In genomic region chr1:189006826-189007225, GRCm38 (mm10) we compare ENCODE assay signal across 8 mouse cellular contexts. TPM values are rescaled to one million over a fixed set of nuclear protein-coding genes. Genes with fewer than 3 reads are reported as not detected.
DNase-seq lines count a peak whose midpoint lies in the region; ATAC-seq and TF ChIP-seq lines count a peak whose summit lies in the region.

No protein-coding gene starts in this region.

- WGBS in hindbrain, embryonic 12.5 days, result 4% methylated on average over 7 of the region's 7 CpGs

- no peaks in the 10 kb centered on the region for H3K36me3 ChIP-seq in hindbrain, embryonic 12.5 days
- peaks cover 22% of the 10 kb centered on the region for H3K36me3 ChIP-seq in megakaryocyte, embryonic 14.5 days (replicated peaks; ENCODE audit: low read length)

- H3K4me2 ChIP-seq in hindbrain, embryonic 12.5 days (replicated peaks), result peak overlapping the region; percentile 94

- peaks cover 11% of the 10 kb centered on the region for H3K4me1 ChIP-seq in cortical plate, adult 2 months (ENCODE audit: control insufficient read depth, insufficient read depth, low read length)
- peaks cover 27% of the 10 kb centered on the region for H3K4me1 ChIP-seq in hindbrain, embryonic 12.5 days
- peaks cover 44% of the 10 kb centered on the region for H3K4me1 ChIP-seq in megakaryocyte, embryonic 14.5 days

- peak overlapping the region; percentile 94 for H3K4me3 ChIP-seq in left cerebral cortex, adult 2 months
- H3K4me3 ChIP-seq in cortical plate, adult 2 months (ENCODE audit: insufficient read depth, low read length), result peak overlapping the region; percentile 87
- peak overlapping the region; percentile 99 for H3K4me3 ChIP-seq in hindbrain, embryonic 12.5 days
- H3K4me3 ChIP-seq in megakaryocyte, embryonic 14.5 days (replicated peaks), result peak overlapping the region; percentile 99

- no peak for TF ChIP-seq CTCF in left cerebral cortex, adult 2 months (IDR thresholded peaks at IDR 0.05)
- TF ChIP-seq CTCF in cortical plate, adult 2 months (IDR thresholded peaks at IDR 0.05; ENCODE audit: extremely low read depth, insufficient read depth, low read length), result no peak

- no peaks in the 10 kb centered on the region for H3K9me3 ChIP-seq in hindbrain, embryonic 12.5 days (replicated peaks)
- H3K9me3 ChIP-seq in megakaryocyte, embryonic 14.5 days, result no peaks in the 10 kb centered on the region

- intact Hi-C loops in left cerebral cortex, adult 2 months (cut with DNase I), result no loop called here

- H3K27ac ChIP-seq in left cerebral cortex, adult 2 months, result peak overlapping the region; percentile 89
- H3K27ac ChIP-seq in cortical plate, adult 2 months (ENCODE audit: insufficient read depth, low read length), result no peak overlapping the region
- H3K27ac ChIP-seq in hindbrain, embryonic 12.5 days, result no peak overlapping the region

- no peak for ATAC-seq in hindbrain, embryonic 12.5 days (ENCODE audit: low FRiP score)

- no peak for TF ChIP-seq POLR2A in cortical plate, adult 2 months (IDR thresholded peaks at IDR 0.05; ENCODE audit: extremely low read depth, insufficient read depth, low read length)

- H3K27me3 ChIP-seq in hindbrain, embryonic 12.5 days, result no peaks in the 10 kb centered on the region
- peaks cover 5% of the 10 kb centered on the region for H3K27me3 ChIP-seq in megakaryocyte, embryonic 14.5 days (replicated peaks)

- no peak for DNase-seq in left cerebral cortex, adult 2 months (ENCODE audit: extremely low spot score in 1 of 2, low spot score in 2 of 2)
- DNase-seq in left cerebral cortex, adult 9 months (ENCODE audit: low spot score in 2 of 2), result no peak
- DNase-seq in right cerebral cortex, adult 2 months (ENCODE audit: low spot score in 2 of 2), result no peak
- no peak for DNase-seq in gastrocnemius, adult 8-10 months (ENCODE audit: low spot score in 2 of 2)
- no peak for DNase-seq in right cerebral cortex, postnatal 36 days (ENCODE audit: low spot score in 2 of 2)

- H3K9ac ChIP-seq in hindbrain, embryonic 12.5 days, result peak overlapping the region; percentile 96

RNA-seq across cellular contexts. Expression of gene Kctd3, which starts 0.8 kb away (rescaled TPM):
- 10 to 100 TPM; 81.3 to 87.4 TPM for total RNA-seq in left cerebral cortex, adult 2 months (2021)
- polyA plus RNA-seq in cortical plate, adult 2 months (2012; rRNA removed), result 87.2 and 91.9 TPM in 2 replicates
- polyA plus RNA-seq in hindbrain, embryonic 12.5 days (2016; fragmentation: Nextera tagmentation; extraction: Ambion mirVana), result 40.3 and 43.3 TPM in 2 replicates
- 23.4 and 53.9 TPM in 2 replicates for polyA plus RNA-seq in megakaryocyte, embryonic 14.5 days (2012; ENCODE audit: insufficient read depth, low replicate concordance)
- 10 to 100 TPM; 11.6 to 14.1 (median 12.9) TPM for total RNA-seq in gastrocnemius, adult 8-10 months (2022)
